Mouse (Mus musculus): Measurements from ENCODE around the gene Rasip1. TPM values are rescaled to one million over a fixed set of nuclear protein-coding genes. Genes with fewer than 3 reads are reported as not detected.

Rasip1 gene
- polyA plus RNA-seq (2015; fragmentation: Nextera tagmentation; extraction: Ambion mirVana) = 16.7 and 17.5 TPM in 2 replicates

- Histone ChIP-seq H3K4me3 (ENCODE audit: low read length) (peak within 1 kb of the TSS; percentile 51), H3K27me3 (replicated peaks; ENCODE audit: control insufficient read depth, insufficient read depth, low read length) (0 out of 2 replicates have a peak, but pooled peaks cover 2% of the 10 kb centered on the region), H3K9ac (ENCODE audit: low read depth, low read length) (peak within 1 kb of the TSS; percentile 75), H3K4me1 (ENCODE audit: control insufficient read depth, insufficient read depth, low read depth, low read length) (peaks cover 4% of the 10 kb centered on the region), H3K4me2 (ENCODE audit: low read length) (peak within 1 kb of the TSS; percentile 84), H3K36me3 (ENCODE audit: control insufficient read depth, insufficient read depth, low read length) (no peaks in the 10 kb centered on the region), H3K27ac (ENCODE audit: low read depth, low read length) (peak within 1 kb of the TSS; percentile 82), H3K9me3 (ENCODE audit: control insufficient read depth, low read length) (no peaks in the 10 kb centered on the region)
- no peak for ATAC-seq
- 87% methylated on average over 9 of the region's 9 CpGs for WGBS
These were observed at the start of gene Rasip1 for GRCm38 (mm10) chr7:45627261-45627660. Gene Rasip1, plus strand, starts transcription at chr7:45627488.

- H3K9ac ChIP-seq (ENCODE audit: low read depth, low read length) = no peak overlapping the region
- H3K27me3 ChIP-seq (replicated peaks; ENCODE audit: control insufficient read depth, insufficient read depth, low read length) = no peaks in the 10 kb centered on the region
- WGBS = 92% methylated on average over 6 of the region's 6 CpGs
- H3K27ac ChIP-seq (ENCODE audit: low read depth, low read length) = no peak overlapping the region
- H3K36me3 ChIP-seq (ENCODE audit: control insufficient read depth, insufficient read depth, low read length) = peaks cover 3% of the 10 kb centered on the region; the same call in 1 of the 2 replicates
- H3K4me3 ChIP-seq (ENCODE audit: low read length) = no peak overlapping the region
- no peak overlapping the region for H3K4me2 ChIP-seq (ENCODE audit: low read length)
- no peak for ATAC-seq
- H3K9me3 ChIP-seq (ENCODE audit: control insufficient read depth, low read length) = no peaks in the 10 kb centered on the region
- peaks cover 5% of the 10 kb centered on the region; the same call in 1 of the 2 replicates for H3K4me1 ChIP-seq (ENCODE audit: control insufficient read depth, insufficient read depth, low read depth, low read length)
These were observed 41.4 kb upstream of the Rasip1 start for GRCm38 (mm10) chr7:45585923-45586322.

- WGBS = 93% methylated on average over 23 of the region's 23 CpGs
- no peak overlapping the region for H3K27ac ChIP-seq (ENCODE audit: low read depth, low read length)
- H3K36me3 ChIP-seq (ENCODE audit: control insufficient read depth, insufficient read depth, low read length) = peaks cover 2% of the 10 kb centered on the region; the same call in 1 of the 2 replicates
- H3K4me3 ChIP-seq (ENCODE audit: low read length) = no peak overlapping the region
- peaks cover 5% of the 10 kb centered on the region; the same call in 1 of the 2 replicates for H3K4me1 ChIP-seq (ENCODE audit: control insufficient read depth, insufficient read depth, low read depth, low read length)
- no peak overlapping the region for H3K4me2 ChIP-seq (ENCODE audit: low read length)
- no peak overlapping the region for H3K9ac ChIP-seq (ENCODE audit: low read depth, low read length)
- H3K9me3 ChIP-seq (ENCODE audit: control insufficient read depth, low read length) = no peaks in the 10 kb centered on the region
- no peak for ATAC-seq
- H3K27me3 ChIP-seq (replicated peaks; ENCODE audit: control insufficient read depth, insufficient read depth, low read length) = no peaks in the 10 kb centered on the region
These were observed 39.4 kb upstream of the Rasip1 start for GRCm38 (mm10) chr7:45587631-45588592.

GRCm38 (mm10) chr7:45589173-45589572 is 38.1 kb upstream of the Rasip1 start:
- H3K9ac ChIP-seq (ENCODE audit: low read depth, low read length) = peak overlapping the region; percentile 68

GRCm38 (mm10) chr7:45589898-45590297 is 37.4 kb upstream of the Rasip1 start:
- Histone ChIP-seq H3K27me3 (replicated peaks; ENCODE audit: control insufficient read depth, insufficient read depth, low read length) (no peaks in the 10 kb centered on the region), H3K4me3 (ENCODE audit: low read length) (no peak overlapping the region), H3K9me3 (ENCODE audit: control insufficient read depth, low read length) (no peaks in the 10 kb centered on the region), H3K4me1 (ENCODE audit: control insufficient read depth, insufficient read depth, low read depth, low read length) (peaks cover 5% of the 10 kb centered on the region; the same call in 1 of the 2 replicates), H3K9ac (ENCODE audit: low read depth, low read length) (no peak overlapping the region), H3K36me3 (ENCODE audit: control insufficient read depth, insufficient read depth, low read length) (peaks cover 2% of the 10 kb centered on the region; the same call in 1 of the 2 replicates), H3K27ac (ENCODE audit: low read depth, low read length) (no peak overlapping the region; the same call in 1 of the 2 replicates), H3K4me2 (ENCODE audit: low read length) (peak overlapping the region; percentile 74)
- no peak for ATAC-seq
- 97% methylated on average over 5 of the region's 5 CpGs for WGBS

More at GRCm38 (mm10) chr7:45589173-45589572, 38.1 kb upstream of the Rasip1 start:
- ATAC-seq = peak; percentile 99
- peaks cover 5% of the 10 kb centered on the region; the same call in 1 of the 2 replicates for H3K4me1 ChIP-seq (ENCODE audit: control insufficient read depth, insufficient read depth, low read depth, low read length)
- H3K9me3 ChIP-seq (ENCODE audit: control insufficient read depth, low read length) = no peaks in the 10 kb centered on the region
- no peaks in the 10 kb centered on the region for H3K27me3 ChIP-seq (replicated peaks; ENCODE audit: control insufficient read depth, insufficient read depth, low read length)
- H3K36me3 ChIP-seq (ENCODE audit: control insufficient read depth, insufficient read depth, low read length) = peaks cover 2% of the 10 kb centered on the region; the same call in 1 of the 2 replicates
- peak overlapping the region; percentile 74 for H3K4me2 ChIP-seq (ENCODE audit: low read length)
- H3K4me3 ChIP-seq (ENCODE audit: low read length) = peak overlapping the region; percentile 42
- peak overlapping the region; percentile 70 for H3K27ac ChIP-seq (ENCODE audit: low read depth, low read length)
- 5% methylated on average over 19 of the region's 19 CpGs for WGBS

- H3K4me3 ChIP-seq (ENCODE audit: low read length) = no peak overlapping the region
- H3K27ac ChIP-seq (ENCODE audit: low read depth, low read length) = no peak overlapping the region
- H3K27me3 ChIP-seq (replicated peaks; ENCODE audit: control insufficient read depth, insufficient read depth, low read length) = no peaks in the 10 kb centered on the region
- peaks cover 5% of the 10 kb centered on the region; the same call in 1 of the 2 replicates for H3K4me1 ChIP-seq (ENCODE audit: control insufficient read depth, insufficient read depth, low read depth, low read length)
- no peaks in the 10 kb centered on the region for H3K9me3 ChIP-seq (ENCODE audit: control insufficient read depth, low read length)
- no peak overlapping the region for H3K4me2 ChIP-seq (ENCODE audit: low read length)
- no peak for ATAC-seq
- 60% methylated on average over 3 of the region's 3 CpGs for WGBS
- H3K9ac ChIP-seq (ENCODE audit: low read depth, low read length) = no peak overlapping the region
- no peaks in the 10 kb centered on the region for H3K36me3 ChIP-seq (ENCODE audit: control insufficient read depth, insufficient read depth, low read length)
These were observed 36.4 kb upstream of the Rasip1 start for GRCm38 (mm10) chr7:45590874-45591273.

- Histone ChIP-seq H3K27ac (ENCODE audit: low read depth, low read length) (no peak overlapping the region), H3K4me2 (ENCODE audit: low read length) (no peak overlapping the region), H3K9ac (ENCODE audit: low read depth, low read length) (no peak overlapping the region), H3K4me3 (ENCODE audit: low read length) (no peak overlapping the region), H3K27me3 (replicated peaks; ENCODE audit: control insufficient read depth, insufficient read depth, low read length) (no peaks in the 10 kb centered on the region), H3K36me3 (ENCODE audit: control insufficient read depth, insufficient read depth, low read length) (no peaks in the 10 kb centered on the region), H3K9me3 (ENCODE audit: control insufficient read depth, low read length) (no peaks in the 10 kb centered on the region), H3K4me1 (ENCODE audit: control insufficient read depth, insufficient read depth, low read depth, low read length) (peaks cover 5% of the 10 kb centered on the region; the same call in 1 of the 2 replicates)
- ATAC-seq = no peak
- WGBS = 74% methylated on average over 7 of the region's 7 CpGs
These were observed 35.4 kb upstream of the Rasip1 start for GRCm38 (mm10) chr7:45591880-45592279.

- Histone ChIP-seq H3K9ac (ENCODE audit: low read depth, low read length) (no peak overlapping the region), H3K4me1 (ENCODE audit: control insufficient read depth, insufficient read depth, low read depth, low read length) (peaks cover 5% of the 10 kb centered on the region; the same call in 1 of the 2 replicates), H3K36me3 (ENCODE audit: control insufficient read depth, insufficient read depth, low read length) (no peaks in the 10 kb centered on the region), H3K4me2 (ENCODE audit: low read length) (no peak overlapping the region), H3K9me3 (ENCODE audit: control insufficient read depth, low read length) (no peaks in the 10 kb centered on the region), H3K4me3 (ENCODE audit: low read length) (no peak overlapping the region), H3K27me3 (replicated peaks; ENCODE audit: control insufficient read depth, insufficient read depth, low read length) (no peaks in the 10 kb centered on the region), H3K27ac (ENCODE audit: low read depth, low read length) (no peak overlapping the region)
- ATAC-seq = no peak
- 24% methylated on average over 10 of the region's 10 CpGs for WGBS
These were observed 34.0 kb upstream of the Rasip1 start for GRCm38 (mm10) chr7:45593118-45593815.

Measured in hindbrain, embryonic 16.5 days (tissue).